Mouse (Mus musculus): ENCODE data around the gene Plpp1.

GRCm38 (mm10) chr13:112853710-112854316 lies 53.2 kb downstream of the Plpp1 start:
- TF ChIP-seq GATA1 (IDR thresholded peaks at IDR 0.05; ENCODE audit: low read length) (no peak), TAL1 (IDR thresholded peaks at IDR 0.05; ENCODE audit: low read length) (no peak)
